Mouse (Mus musculus) kidney, embryonic 15.5 days (tissue): ENCODE results near the gene Jmjd1c. TPM values are rescaled to one million over a fixed set of nuclear protein-coding genes. Genes with fewer than 3 reads are reported as not detected.

Experiments
- ATAC-seq: fragments of 200-750 bp; cut with Nextera tagmentation; replicated peaks from 2 replicates; pipeline ENCODE4 v1.8.0; 2017; ENCODE audit warnings: moderate TSS enrichment; ENCODE audit not compliant: low FRiP score
- H3K27ac ChIP-seq: fragments of 300-500 bp; sonication (generic); 2 replicates; pipeline ENCODE4 v1.5.1; 2015; ENCODE audit warnings: mild to moderate bottlenecking, inconsistent platforms
- H3K27me3 ChIP-seq: fragments of 300-500 bp; sonication (generic); 2 replicates; pipeline ENCODE4 v1.6.1; 2015; ENCODE audit warnings: inconsistent platforms
- H3K36me3 ChIP-seq: fragments of 300-500 bp; sonication (generic); 2 replicates; pipeline ENCODE4 v1.6.1; 2015; ENCODE audit warnings: inconsistent platforms
- H3K4me1 ChIP-seq: fragments of 300-500 bp; sonication (generic); 2 replicates; pipeline ENCODE4 v1.6.1; 2015; ENCODE audit warnings: inconsistent platforms
- H3K4me2 ChIP-seq: fragments of 300-500 bp; sonication (generic); 2 replicates; pipeline ENCODE4 v1.6.1; 2015; ENCODE audit warnings: moderate library complexity, mild to moderate bottlenecking, inconsistent platforms
- H3K4me3 ChIP-seq: fragments of 300-500 bp; sonication (generic); replicated peaks from 2 replicates; pipeline ENCODE4 v1.5.1; 2015; ENCODE audit warnings: mild to moderate bottlenecking, inconsistent platforms
- H3K9ac ChIP-seq: fragments of 300-500 bp; sonication (generic); 2 replicates; pipeline ENCODE4 v1.6.1; 2015; ENCODE audit warnings: mild to moderate bottlenecking, inconsistent platforms
- H3K9me3 ChIP-seq: fragments of 300-500 bp; sonication (generic); replicated peaks from 2 replicates; pipeline ENCODE4 v1.6.1; 2016; ENCODE audit warnings: inconsistent platforms
- whole genome bisulfite sequencing: fragments of 180-500 bp; shearing (Covaris S2); methylation state at CpG from one replicate; pipeline ENCODE4 v1.1.7; 2015; ENCODE audit warnings: mixed read lengths; 5-methylcytosine and 5-hydroxymethylcytosine counted together
- polyA plus RNA-seq: library from polyadenylated mRNA; unstranded; fragments of >200 nt; fragmentation: Nextera tagmentation; extraction: Ambion mirVana; gene quantifications from 2 replicates; pipeline ENCODE4 v1.2.1, GENCODE M21; 2015

The Jmjd1c gene
- polyA plus RNA-seq, 1 experiment from 2014 or later: 42.6 TPM

DNA sequence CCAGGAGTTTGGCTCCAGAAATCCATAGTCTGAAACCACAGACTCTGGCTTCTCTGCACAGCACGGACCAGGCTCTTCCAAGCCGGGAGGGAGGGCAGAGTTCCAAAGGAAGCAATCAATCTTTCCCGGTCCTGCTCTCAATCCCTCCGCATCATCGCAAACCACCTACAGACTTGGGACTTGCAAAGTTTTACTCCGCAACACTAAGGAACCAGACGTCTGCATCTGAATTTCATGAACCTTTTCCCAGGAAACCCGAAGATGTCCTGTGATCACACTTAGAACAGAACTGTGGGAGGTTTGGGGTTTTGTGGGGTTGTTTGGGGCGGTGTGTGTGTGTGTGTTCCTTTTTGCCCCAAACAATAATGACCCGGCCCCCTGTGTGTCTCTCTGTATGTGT, 188.4 kb downstream of the Jmjd1c start:
- no peak for ATAC-seq
- H3K36me3 ChIP-seq: no peaks in the 10 kb centered on the region
- under 1% methylated on average over 10 of the region's 10 CpGs for WGBS
- no peaks in the 10 kb centered on the region for H3K27me3 ChIP-seq
- peak overlapping the region; percentile 73 for H3K4me2 ChIP-seq
- H3K27ac ChIP-seq: peak overlapping the region; percentile 81
- H3K9ac ChIP-seq: peak overlapping the region; percentile 75
- no peaks in the 10 kb centered on the region for H3K9me3 ChIP-seq
- H3K4me3 ChIP-seq: peak overlapping the region; percentile 78
- peaks cover 30% of the 10 kb centered on the region for H3K4me1 ChIP-seq

DNA sequence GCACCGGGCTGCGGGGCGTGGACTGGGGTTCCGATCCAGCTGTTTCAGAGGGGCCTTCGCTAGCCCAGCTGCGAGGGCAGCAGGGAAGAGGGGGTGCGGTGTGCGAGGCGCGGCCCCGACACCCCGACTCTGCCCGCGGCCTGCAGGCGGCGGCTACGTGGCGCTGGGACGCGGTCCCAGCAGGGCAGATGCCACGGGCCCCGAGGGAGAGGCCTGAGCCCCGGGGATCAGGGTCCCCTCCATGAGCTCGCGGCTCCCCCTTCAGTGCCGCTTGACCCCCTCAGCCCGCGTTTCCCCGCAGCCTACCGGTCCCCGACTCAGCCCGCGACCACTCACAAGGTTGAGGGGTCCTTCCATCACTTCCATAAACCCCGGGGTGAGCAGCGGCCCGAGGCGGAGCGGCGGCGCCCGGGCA, 188.8 kb downstream of the Jmjd1c start:
- ATAC-seq: peak; percentile 69
- H3K9ac ChIP-seq: peak overlapping the region; percentile 75
- H3K27me3 ChIP-seq: no peaks in the 10 kb centered on the region
- H3K27ac ChIP-seq: peak overlapping the region; percentile 81
- peak overlapping the region; percentile 73 for H3K4me2 ChIP-seq
- no peaks in the 10 kb centered on the region for H3K36me3 ChIP-seq
- WGBS: under 1% methylated on average over 41 of the region's 41 CpGs
- H3K9me3 ChIP-seq: no peaks in the 10 kb centered on the region
- peaks cover 30% of the 10 kb centered on the region for H3K4me1 ChIP-seq
- peak overlapping the region; percentile 78 for H3K4me3 ChIP-seq

DNA sequence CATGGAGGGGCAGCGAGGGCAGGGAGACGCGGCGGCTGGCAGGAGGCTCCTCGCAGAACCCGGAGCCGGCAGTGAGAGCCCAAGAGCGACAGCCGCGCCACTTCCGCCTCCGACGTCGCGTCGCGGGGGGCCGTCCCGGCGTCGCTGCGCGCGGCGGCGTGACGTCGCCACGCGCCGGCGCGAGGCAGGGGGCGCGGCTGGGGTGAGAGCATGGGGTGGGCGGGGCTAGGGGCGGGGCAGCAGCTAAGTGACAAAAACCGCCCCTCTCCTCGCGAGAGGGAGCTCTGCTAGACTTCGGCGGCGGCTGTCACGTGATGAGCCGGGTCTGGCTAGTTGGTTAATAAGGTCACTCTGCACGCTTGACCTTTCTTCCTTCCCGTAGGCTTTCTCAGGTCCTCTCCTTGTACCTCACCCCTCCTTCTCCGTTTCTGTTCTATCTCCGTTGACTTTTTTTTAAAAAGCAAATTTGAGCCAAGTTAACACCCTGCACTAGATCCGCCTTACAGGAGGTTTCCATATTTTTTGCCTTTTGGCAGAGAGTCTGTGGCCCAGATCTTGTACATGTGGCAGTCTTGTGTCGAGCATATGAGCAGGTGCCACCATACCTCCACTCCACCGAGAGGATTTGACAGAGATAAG, 189.4 kb downstream of the Jmjd1c start, which contains the start of gene Nrbf2:
TSS of gene Nrbf2 (minus strand) at position 130 of the 639 bp plus-strand sequence.
- peak within 1 kb of the TSS; percentile 73 for H3K4me2 ChIP-seq

DNA sequence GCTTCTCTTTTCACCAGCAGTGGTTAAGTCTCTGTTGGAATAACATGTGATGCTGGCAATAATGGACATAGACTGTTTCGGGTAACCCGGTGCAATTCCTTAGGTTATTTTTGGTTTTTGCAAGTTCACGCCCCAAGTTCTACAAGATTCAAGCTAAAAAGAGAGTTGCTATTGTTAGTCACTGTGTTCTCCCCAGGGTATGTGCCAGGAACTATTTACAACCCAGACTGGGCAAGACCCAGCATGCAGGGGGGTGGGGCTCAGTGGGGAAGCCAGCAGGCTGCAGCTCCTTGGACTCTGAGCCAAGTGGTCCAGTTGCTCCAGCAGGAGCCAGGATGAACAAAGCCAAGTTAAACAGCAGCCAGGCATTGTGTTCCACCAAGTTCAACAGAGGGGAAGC, 192.0 kb downstream of the Jmjd1c start:
- WGBS: 74% methylated on average over 3 of the region's 3 CpGs

More for the DNA sequence above, 189.4 kb downstream of the Jmjd1c start, which contains the start of gene Nrbf2:
- WGBS: 2% methylated on average over 48 of the region's 52 CpGs
- Histone ChIP-seq H3K9ac (peak within 1 kb of the TSS; percentile 75), H3K4me1 (peaks cover 30% of the 10 kb centered on the region), H3K36me3 (no peaks in the 10 kb centered on the region), H3K27ac (peak within 1 kb of the TSS; percentile 83), H3K4me3 (peak within 1 kb of the TSS; percentile 78), H3K9me3 (no peaks in the 10 kb centered on the region), H3K27me3 (no peaks in the 10 kb centered on the region)
- peak; percentile 92 for ATAC-seq

DNA sequence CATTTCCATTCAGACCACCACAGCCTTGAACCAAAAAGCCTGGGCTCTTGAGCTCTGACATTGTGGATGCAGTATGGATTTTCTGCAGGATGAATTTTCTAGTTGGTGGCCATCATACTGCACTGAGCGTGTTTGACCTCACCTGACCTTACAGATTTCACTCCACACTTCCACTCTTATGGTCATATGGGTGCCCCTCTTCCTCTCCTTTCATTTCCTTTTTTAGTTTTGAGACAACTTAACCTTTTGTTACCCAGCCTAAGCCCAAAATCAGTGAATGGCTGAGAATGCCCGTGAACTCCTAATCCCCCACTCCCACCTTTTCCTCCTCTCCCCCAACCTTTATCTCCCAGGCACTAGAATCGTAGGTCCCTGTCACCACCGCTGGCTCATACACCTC, 194.7 kb downstream of the Jmjd1c start:
- no peaks in the 10 kb centered on the region for H3K27me3 ChIP-seq
- no peak overlapping the region for H3K27ac ChIP-seq
- no peak overlapping the region for H3K9ac ChIP-seq
- no peak overlapping the region for H3K4me3 ChIP-seq
- 50% methylated on average over 4 of the region's 4 CpGs for WGBS
- H3K9me3 ChIP-seq: no peaks in the 10 kb centered on the region
- no peak overlapping the region for H3K4me2 ChIP-seq
- ATAC-seq: no peak
- H3K4me1 ChIP-seq: peaks cover 2% of the 10 kb centered on the region
- no peaks in the 10 kb centered on the region for H3K36me3 ChIP-seq

More for the DNA sequence above, 192.0 kb downstream of the Jmjd1c start:
- no peaks in the 10 kb centered on the region for H3K9me3 ChIP-seq
- H3K4me2 ChIP-seq: no peak overlapping the region
- no peaks in the 10 kb centered on the region for H3K27me3 ChIP-seq
- H3K4me3 ChIP-seq: no peak overlapping the region
- peak overlapping the region; percentile 54; the same call in 1 of the 2 replicates for H3K27ac ChIP-seq
- ATAC-seq: no peak
- H3K4me1 ChIP-seq: peaks cover 18% of the 10 kb centered on the region
- no peaks in the 10 kb centered on the region for H3K36me3 ChIP-seq
- no peak overlapping the region for H3K9ac ChIP-seq

DNA sequence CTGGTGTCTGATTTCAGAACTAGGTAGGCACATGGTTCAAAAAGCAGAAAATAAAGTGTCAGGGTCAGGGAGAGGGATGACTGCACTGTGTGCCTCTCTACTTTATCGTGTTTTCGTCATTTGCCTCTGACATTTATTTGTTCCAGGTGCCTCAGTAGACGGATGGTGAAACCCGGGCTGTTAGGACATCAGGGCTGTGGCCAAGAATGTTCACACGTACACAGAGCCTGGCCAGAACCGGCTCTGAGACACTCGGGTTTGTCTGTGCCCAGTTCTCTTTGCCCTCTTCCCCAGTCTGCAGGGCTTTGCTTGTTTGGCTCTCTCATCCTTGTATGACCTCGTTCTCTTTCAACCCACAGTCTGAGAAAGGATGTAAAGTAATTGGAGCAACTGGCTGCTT, 195.2 kb downstream of the Jmjd1c start:
- H3K27ac ChIP-seq: no peak overlapping the region
- no peak overlapping the region for H3K4me2 ChIP-seq
- H3K9me3 ChIP-seq: no peaks in the 10 kb centered on the region
- no peak overlapping the region for H3K9ac ChIP-seq
- no peak for ATAC-seq
- 31% methylated on average over 8 of the region's 8 CpGs for WGBS
- H3K4me3 ChIP-seq: no peak overlapping the region
- H3K27me3 ChIP-seq: no peaks in the 10 kb centered on the region
- no peaks in the 10 kb centered on the region for H3K4me1 ChIP-seq
- no peaks in the 10 kb centered on the region for H3K36me3 ChIP-seq

DNA sequence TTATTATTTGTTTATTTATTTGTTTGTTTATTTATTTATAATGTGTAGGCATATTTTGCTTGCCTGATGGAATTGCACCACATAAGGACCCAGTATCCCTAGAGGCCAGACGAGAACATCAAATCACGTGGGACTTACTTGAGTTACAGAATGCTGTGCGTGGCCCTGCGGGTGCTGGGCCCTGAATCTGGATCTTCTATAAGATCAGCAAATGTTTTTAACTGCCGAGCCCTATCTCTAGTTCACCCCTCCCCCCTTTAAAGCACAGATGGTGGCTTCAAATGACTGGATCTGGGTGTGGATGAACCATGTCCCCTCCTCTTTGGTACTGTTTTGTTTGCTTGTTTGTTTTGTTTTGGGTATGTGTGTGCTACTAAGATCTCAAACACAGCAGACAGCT, 199.4 kb downstream of the Jmjd1c start:
- H3K36me3 ChIP-seq: no peaks in the 10 kb centered on the region
- H3K4me2 ChIP-seq: no peak overlapping the region
- H3K27ac ChIP-seq: no peak overlapping the region
- H3K9ac ChIP-seq: no peak overlapping the region
- WGBS: 66% methylated on average over 5 of the region's 5 CpGs
- H3K27me3 ChIP-seq: no peaks in the 10 kb centered on the region
- peaks cover 3% of the 10 kb centered on the region; the same call in 1 of the 2 replicates for H3K4me1 ChIP-seq
- H3K9me3 ChIP-seq: no peaks in the 10 kb centered on the region
- H3K4me3 ChIP-seq: no peak overlapping the region
- no peak for ATAC-seq

DNA sequence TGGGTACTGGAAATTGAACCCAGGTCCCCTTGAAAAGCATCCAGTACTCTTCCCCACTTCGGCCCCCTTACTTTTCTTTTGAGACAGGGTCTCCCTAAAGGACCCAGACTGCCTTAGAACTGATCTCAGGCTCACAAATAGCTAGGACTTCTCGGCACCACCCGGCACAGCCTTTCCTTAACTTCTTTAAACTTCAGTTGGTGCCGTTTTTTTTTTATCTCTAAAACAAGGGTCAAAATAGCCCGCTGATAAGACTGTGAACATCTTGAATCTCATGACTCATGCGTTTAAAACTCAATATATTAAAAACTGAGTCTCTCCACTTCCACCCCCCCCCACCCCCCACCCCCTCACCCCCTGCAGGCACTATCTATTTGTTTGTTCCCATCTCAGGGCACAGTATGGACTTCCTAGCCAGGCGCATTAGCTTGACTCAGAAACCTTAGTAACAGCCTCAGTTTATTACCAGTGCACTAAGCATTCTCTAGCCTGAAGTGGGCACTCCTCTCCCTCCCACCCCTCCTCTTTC, 200.1 kb downstream of the Jmjd1c start:
- H3K4me2 ChIP-seq: no peak overlapping the region
- no peaks in the 10 kb centered on the region for H3K36me3 ChIP-seq
- no peaks in the 10 kb centered on the region for H3K27me3 ChIP-seq
- no peaks in the 10 kb centered on the region for H3K9me3 ChIP-seq
- H3K4me3 ChIP-seq: no peak overlapping the region
- H3K9ac ChIP-seq: no peak overlapping the region
- H3K27ac ChIP-seq: no peak overlapping the region
- no peak for ATAC-seq
- 75% methylated on average over 7 of the region's 7 CpGs for WGBS
- peaks cover 3% of the 10 kb centered on the region; the same call in 1 of the 2 replicates for H3K4me1 ChIP-seq

DNA sequence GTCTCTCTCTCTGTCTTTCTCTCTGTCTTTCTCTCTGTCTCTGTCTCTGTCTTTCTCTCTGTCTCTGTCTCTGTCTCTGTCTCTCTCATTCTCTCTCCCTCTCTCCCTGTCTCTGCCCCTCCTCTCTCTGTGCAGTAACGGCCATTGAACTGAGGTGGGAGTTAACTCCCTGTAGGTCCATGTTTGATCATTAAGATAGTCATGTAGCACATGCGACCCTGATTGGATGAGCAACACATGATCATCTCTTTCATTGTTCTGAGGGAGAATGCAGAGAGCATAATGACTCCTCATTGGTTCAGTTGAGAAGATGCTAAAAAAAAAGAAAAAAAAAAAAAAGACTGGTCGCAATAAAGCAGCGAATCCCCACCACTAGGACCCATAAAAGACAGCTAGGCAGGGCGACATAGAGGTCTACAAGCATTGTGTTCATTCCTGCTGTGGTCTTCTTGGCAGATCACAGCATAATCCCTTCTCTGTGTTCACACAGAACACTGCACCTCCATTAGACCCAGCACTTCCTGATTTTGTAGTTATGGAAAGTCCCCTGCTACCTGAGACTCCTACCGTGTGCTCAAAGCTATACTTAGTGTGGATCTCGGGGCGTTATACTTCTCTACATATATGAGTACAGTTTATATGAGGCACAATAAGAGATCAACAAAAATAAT, 200.7 kb downstream of the Jmjd1c start:
- Histone ChIP-seq H3K36me3 (no peaks in the 10 kb centered on the region), H3K9ac (no peak overlapping the region), H3K4me2 (no peak overlapping the region), H3K4me3 (no peak overlapping the region), H3K9me3 (no peaks in the 10 kb centered on the region), H3K27ac (no peak overlapping the region), H3K4me1 (peaks cover 3% of the 10 kb centered on the region; the same call in 1 of the 2 replicates), H3K27me3 (no peaks in the 10 kb centered on the region)
- no peak for ATAC-seq
- WGBS: 76% methylated on average over 8 of the region's 8 CpGs

DNA sequence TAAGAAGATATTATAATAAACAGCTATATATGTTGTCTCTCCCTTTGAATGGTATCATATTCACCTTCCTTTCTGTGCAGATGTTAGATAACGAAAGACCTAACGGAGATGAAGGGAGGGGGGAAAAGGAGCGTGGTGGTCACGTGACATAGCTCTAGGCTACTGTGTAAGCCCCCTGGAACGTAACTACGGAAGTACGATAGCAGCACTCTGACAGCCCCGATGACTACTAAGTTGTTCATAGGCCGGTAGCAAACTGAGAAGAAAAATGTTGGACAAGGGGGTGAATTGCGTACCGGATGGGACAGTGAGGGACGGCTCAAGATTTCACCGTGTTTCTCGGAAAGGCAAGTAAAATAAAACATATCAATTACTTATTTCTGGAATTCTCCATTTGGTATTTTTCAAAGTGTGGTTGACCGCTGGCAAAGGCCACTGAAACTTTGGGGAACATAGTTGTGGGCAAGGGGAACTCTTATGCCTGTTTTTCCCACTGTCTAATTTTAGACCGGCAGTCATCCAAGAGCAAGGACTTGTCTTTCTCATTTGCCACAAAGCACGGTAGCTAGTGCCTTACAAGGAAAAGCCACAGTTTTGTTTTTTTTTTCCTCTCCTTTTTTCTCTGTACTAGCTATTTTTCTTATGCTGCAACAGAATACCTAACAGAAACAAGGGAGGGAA, 201.4 kb downstream of the Jmjd1c start:
- Histone ChIP-seq H3K4me3 (no peak overlapping the region), H3K27ac (no peak overlapping the region), H3K27me3 (no peaks in the 10 kb centered on the region), H3K4me1 (peaks cover 3% of the 10 kb centered on the region; the same call in 1 of the 2 replicates), H3K9ac (no peak overlapping the region), H3K4me2 (no peak overlapping the region), H3K9me3 (no peaks in the 10 kb centered on the region), H3K36me3 (no peaks in the 10 kb centered on the region)
- no peak for ATAC-seq
- WGBS: 85% methylated on average over 17 of the region's 17 CpGs

DNA sequence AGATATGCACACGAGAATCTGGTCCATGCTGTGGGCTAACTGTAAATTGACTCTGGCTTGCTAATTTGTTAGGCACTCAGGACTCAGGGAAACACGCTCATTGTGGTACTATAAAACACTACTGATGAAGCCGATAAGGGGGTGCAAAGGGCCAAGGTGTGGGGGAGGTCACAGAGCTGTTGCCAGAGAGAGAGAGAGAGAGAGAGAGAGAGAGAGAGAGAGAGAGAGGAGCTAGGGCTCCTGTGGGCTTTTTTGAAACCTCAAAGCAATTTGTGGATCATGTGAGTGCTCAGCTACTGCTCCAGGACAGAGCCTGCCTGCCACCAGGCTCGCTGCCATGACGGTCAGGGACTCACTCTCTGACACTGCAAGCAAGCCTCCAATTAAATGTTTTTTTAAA, 202.9 kb downstream of the Jmjd1c start:
- H3K9me3 ChIP-seq: no peaks in the 10 kb centered on the region
- no peak overlapping the region for H3K4me2 ChIP-seq
- no peak overlapping the region for H3K27ac ChIP-seq
- H3K36me3 ChIP-seq: no peaks in the 10 kb centered on the region
- WGBS: 22% methylated on average over 5 of the region's 5 CpGs
- no peaks in the 10 kb centered on the region for H3K27me3 ChIP-seq
- no peak overlapping the region for H3K9ac ChIP-seq
- H3K4me3 ChIP-seq: no peak overlapping the region
- peaks cover 3% of the 10 kb centered on the region; the same call in 1 of the 2 replicates for H3K4me1 ChIP-seq
- ATAC-seq: no peak

DNA sequence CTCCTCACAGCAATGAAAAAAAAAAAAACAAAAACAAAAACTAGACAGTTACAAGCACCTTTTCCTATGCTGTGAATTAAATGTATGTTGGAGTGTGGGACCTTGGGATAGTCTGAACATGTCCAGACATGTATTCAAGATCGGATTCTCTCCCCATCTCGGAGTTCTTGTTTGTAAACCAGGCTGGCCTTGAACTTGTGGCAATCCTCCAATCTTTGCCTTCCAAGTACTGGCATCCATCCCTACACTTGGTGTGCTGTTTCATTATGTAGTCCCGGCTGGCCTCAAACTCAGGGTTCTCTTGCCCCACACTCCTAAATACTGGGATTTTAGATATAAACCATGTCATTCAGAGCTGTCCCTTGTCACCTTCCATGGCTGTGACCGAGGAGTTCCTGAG, 203.4 kb downstream of the Jmjd1c start:
- no peaks in the 10 kb centered on the region for H3K9me3 ChIP-seq

More for the DNA sequence above, 203.4 kb downstream of the Jmjd1c start:
- Histone ChIP-seq H3K27ac (no peak overlapping the region), H3K36me3 (no peaks in the 10 kb centered on the region), H3K4me2 (no peak overlapping the region), H3K27me3 (no peaks in the 10 kb centered on the region), H3K9ac (no peak overlapping the region), H3K4me3 (no peak overlapping the region), H3K4me1 (peaks cover 3% of the 10 kb centered on the region; the same call in 1 of the 2 replicates)
- WGBS: 72% methylated on average over 4 of the region's 4 CpGs
- ATAC-seq: no peak
